Mouse (Mus musculus) cortical plate, adult 2 months (tissue): ENCODE measurements at regions not wholly inside any gene's neighbourhood (a gene's known extent, or its start where the extent isn't known, plus 50 kb on each side); places are given as distances from the start of the nearest gene placed in this dataset.

Source experiments
- H3K27ac ChIP-seq: fragments of 200-500 bp; 2 replicates; pipeline ENCODE4 v1.5.1; 2012; ENCODE audit warnings: low read length, control low read depth, inconsistent platforms; ENCODE audit not compliant: insufficient read depth
- H3K4me1 ChIP-seq: fragments of 200-500 bp; 2 replicates; pipeline ENCODE4 v1.6.1; 2011; ENCODE audit warnings: low read length; ENCODE audit not compliant: control insufficient read depth, insufficient read depth
- H3K4me3 ChIP-seq: fragments of 200-500 bp; 2 replicates; pipeline ENCODE4 v1.5.1; 2011; ENCODE audit warnings: mild to moderate bottlenecking, low read length, control low read depth; ENCODE audit not compliant: insufficient read depth
- CTCF ChIP-seq: fragments of 200-500 bp; IDR thresholded peaks from 2 replicates; pipeline ENCODE4 v1.5.1; 2011; ENCODE audit warnings: mild to moderate bottlenecking, control low read depth, low read length; ENCODE audit not compliant: insufficient read depth; ENCODE audit errors: extremely low read depth
- POLR2A ChIP-seq: fragments of 200-500 bp; IDR thresholded peaks from 2 replicates; pipeline ENCODE4 v1.6.1; 2011; ENCODE audit warnings: mild to moderate bottlenecking, low read length, control low read depth; ENCODE audit not compliant: insufficient read depth; ENCODE audit errors: extremely low read depth

DNA sequence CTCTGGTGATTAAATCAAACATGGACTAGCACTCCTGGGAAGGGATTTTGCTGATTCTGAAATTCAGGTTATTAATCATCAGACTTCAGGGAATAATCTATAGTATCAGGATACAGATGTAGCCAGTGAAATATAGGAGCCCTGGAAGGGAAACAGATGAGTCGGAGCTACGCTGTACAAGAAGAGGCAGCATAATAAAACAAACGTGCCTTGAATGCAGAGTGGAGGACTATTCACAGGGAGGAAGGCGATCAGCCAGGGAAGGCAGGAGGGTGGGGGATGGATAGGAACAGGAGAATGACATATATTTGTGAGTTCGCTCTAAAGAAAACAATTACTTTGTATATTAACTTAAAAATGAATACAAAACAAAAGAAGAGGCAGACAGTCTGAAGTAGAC, 286.6 kb upstream of the Got2 start:
- no peak overlapping the region for H3K27ac ChIP-seq
- no peak for TF ChIP-seq POLR2A
- no peak for TF ChIP-seq CTCF
- no peaks in the 10 kb centered on the region for H3K4me1 ChIP-seq

DNA sequence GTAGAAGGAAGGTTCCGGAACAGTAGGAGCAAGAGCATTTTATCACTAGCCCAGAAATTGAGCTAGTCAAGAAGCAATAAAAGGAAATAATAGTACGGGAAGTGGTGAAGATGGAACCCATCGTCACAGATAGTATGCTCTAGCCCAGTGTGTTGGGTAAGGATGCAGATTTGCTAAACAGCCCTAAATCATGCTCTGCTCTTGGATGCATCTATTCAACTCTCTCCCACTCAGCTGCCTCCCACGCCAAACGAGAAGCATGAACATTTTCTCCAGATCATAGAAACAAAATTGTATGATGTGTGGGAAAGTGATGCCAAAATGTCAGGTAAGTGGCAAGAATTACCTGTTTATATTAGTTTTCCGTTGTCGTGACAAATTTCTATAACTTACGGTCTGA, 276.6 kb upstream of the Got2 start:
- Histone ChIP-seq H3K4me1 (no peaks in the 10 kb centered on the region), H3K27ac (no peak overlapping the region), H3K4me3 (no peak overlapping the region)
- no peak for TF ChIP-seq POLR2A

More for the DNA sequence above, 286.6 kb upstream of the Got2 start:
- no peak overlapping the region for H3K4me3 ChIP-seq

DNA sequence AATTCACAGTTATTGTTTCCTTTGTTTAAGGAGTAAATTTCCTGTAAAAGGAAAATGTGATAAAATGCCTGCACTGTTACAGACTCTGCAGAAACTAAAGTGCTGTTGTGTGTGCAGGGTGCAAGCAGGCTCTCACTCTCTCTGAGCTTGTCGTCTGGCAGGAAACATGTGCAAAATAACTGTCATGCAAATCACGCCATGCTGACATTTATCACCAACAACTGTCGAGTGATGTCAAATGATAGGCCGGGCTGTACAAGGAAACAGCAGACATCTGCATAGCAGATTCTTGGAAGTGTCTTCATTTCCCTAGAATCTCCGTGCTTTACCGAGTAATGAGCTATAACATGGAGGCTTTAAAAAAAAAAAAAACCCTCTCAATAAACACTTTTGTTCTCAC, 271.6 kb upstream of the Got2 start:
- H3K4me1 ChIP-seq: no peaks in the 10 kb centered on the region
- no peak overlapping the region for H3K27ac ChIP-seq
- no peak for TF ChIP-seq CTCF
- TF ChIP-seq POLR2A: no peak
- no peak overlapping the region for H3K4me3 ChIP-seq

DNA sequence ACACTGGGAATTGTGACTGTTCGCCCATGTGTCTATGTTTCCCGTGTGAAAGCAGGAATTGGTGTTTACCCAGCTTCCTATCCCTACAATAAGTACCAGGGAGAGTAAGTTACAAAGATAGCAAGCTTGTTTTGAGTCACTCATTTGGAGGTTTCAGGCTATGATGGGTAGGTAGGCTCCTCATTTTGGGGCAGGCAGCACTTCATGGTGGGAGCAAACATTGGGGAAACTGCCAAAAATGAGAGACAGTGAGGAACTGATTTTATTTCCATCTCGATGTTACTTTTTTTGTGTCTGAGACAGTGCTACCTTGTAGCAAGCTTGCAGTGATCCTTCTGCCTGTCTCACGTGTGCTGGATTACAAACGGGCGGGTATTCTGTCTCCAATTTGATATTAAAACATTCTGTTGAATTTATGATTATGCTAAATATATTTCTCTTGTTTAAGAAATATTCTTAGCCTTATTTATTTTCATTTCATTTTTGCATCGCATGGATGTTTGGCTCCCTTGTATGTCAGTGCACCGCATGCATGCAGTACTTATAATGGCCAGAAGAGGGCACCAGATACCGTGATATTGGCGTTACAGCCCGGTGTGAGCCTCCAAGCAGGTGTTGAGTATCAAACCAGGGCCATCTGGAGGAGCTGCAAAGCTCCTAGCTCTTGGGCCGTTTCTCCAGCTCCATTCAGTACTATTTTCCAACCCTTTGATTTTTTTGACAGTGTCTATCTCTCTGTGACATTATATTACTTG, 264.3 kb upstream of the Got2 start:
- Histone ChIP-seq H3K4me3 (no peak overlapping the region), H3K27ac (no peak overlapping the region), H3K4me1 (no peaks in the 10 kb centered on the region)
- no peak for TF ChIP-seq POLR2A
- peak; percentile 85 for TF ChIP-seq CTCF

DNA sequence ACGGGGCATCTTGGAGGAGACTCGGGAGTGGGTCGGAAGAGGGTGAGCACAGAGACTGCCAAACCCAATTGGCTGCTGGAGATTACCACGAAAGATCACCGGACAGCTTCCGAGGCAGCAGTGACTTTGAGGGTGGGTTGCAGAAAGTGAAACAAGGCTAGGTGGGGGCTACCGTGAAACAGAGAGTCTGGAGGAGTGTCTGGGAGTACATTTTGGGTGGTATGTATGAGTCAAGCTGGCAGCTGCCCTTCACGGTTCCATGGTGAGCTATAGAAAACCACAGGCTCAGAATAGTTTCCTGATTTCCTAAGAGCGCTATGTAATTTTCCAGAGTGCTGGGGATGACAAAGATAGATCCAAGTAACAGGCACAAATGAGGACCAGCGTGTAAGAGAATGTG, 263.7 kb upstream of the Got2 start:
- Histone ChIP-seq H3K4me1 (no peaks in the 10 kb centered on the region), H3K4me3 (peak overlapping the region; percentile 2; the same call in 1 of the 2 replicates), H3K27ac (no peak overlapping the region)
- TF ChIP-seq POLR2A (no peak), CTCF (no peak)

DNA sequence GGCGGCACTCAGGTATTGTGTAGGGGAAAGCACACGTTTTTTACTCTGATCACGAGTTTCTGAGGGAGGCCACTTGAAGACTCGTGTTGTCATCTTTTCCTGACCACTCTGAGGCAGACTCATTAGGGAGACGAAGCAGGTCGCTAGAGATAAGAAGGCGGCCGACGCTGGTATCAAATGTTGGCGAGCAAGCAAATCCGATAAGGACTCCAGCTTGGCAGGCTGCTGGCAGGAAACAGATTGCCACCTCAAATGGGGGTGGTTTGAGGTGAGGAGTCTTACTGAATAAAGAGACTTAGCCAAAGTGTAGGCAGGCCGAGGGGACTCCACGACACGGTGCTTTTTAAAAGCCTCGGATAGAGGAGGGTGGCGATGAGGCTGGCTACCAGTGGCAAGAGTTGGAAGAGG, 262.7 kb upstream of the Got2 start:
- Histone ChIP-seq H3K4me3 (0 out of 2 replicates have a peak overlapping the region, but pooled peaks have one; percentile 2), H3K4me1 (no peaks in the 10 kb centered on the region), H3K27ac (no peak overlapping the region)
- TF ChIP-seq POLR2A (no peak), CTCF (no peak)

DNA sequence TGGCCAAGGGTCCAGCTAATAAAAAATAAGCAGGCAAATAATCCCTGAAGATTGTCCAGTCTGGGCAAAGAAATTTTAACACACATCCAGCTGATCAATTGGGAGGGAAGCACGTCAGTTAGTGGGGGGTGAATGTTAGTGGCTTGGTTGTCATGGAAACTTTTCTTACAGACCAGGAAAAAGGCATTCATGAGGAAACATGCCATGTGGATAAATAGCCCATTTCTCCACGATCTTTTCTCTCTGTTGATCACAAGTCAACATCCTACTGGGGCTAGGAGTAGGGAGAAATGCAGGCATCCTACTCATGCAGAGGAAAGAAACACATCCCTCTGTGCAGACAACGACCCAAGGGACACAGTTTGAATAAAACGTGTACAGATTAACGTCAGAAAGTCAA, 243.8 kb upstream of the Got2 start:
- Histone ChIP-seq H3K27ac (no peak overlapping the region), H3K4me1 (no peaks in the 10 kb centered on the region), H3K4me3 (no peak overlapping the region)
- no peak for TF ChIP-seq CTCF
- no peak for TF ChIP-seq POLR2A

DNA sequence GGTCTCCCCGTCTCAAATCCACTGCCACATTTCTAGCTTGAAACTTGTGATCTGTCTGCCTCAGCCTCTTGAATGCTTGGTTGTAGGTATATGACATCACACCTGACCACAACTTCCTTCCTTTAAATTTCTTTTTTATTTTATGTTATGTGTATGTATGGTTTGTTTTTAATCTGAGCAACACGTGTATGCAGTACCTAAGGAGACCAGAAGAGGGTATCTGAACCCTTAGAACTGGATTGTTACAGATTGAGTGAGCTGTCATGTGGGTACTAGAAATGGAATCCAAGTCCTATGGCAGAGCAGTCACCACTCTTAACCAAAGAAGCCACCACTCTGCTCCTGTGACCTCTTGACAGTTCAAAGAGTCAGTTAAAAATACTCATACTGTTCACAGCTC, 240.0 kb upstream of the Got2 start:
- TF ChIP-seq CTCF (no peak), POLR2A (no peak)
- Histone ChIP-seq H3K4me3 (no peak overlapping the region), H3K4me1 (no peaks in the 10 kb centered on the region), H3K27ac (no peak overlapping the region)

DNA sequence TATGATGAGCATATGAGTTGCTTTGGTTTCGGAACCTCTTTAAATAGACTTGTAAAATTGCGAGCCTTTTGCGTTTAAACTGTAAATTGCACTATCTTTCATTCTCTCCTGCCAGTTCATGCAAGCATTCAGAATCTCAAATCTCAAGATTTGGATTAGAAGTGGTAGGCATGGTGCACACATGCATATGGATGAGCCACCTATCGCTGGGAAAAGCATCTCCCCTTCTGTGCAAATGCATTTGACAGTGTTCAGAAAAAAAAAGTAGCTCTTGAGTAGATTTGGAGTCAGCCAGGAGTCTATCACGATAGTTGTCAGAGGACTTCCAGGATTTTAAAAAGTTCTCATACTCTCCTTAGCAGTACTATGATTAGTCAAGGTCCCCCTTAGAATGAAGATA, 212.5 kb upstream of the Got2 start:
- no peak overlapping the region for H3K27ac ChIP-seq
- H3K4me1 ChIP-seq: no peaks in the 10 kb centered on the region
- no peak for TF ChIP-seq CTCF
- TF ChIP-seq POLR2A: no peak
- H3K4me3 ChIP-seq: no peak overlapping the region

DNA sequence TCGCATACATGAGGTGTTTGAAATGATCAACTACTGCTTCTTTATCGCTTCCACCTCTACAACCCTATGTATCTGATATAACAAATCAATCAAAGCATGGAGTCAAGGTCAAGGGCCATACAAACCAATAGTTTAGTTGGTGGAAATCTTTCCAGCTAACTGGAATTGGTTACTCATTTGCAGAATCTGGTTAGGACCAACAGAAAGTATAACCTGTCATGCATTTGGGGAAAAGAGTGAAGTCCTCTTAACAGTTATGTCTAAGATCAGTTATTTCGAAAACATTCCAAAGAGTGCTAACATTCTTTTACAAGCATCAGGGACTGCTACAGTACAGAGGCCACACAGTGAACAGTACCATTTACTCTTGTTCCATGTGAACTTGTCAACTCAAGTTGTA, 204.6 kb upstream of the Got2 start:
- Histone ChIP-seq H3K27ac (no peak overlapping the region), H3K4me1 (no peaks in the 10 kb centered on the region), H3K4me3 (no peak overlapping the region)
- TF ChIP-seq CTCF: no peak
- no peak for TF ChIP-seq POLR2A
